Mouse (Mus musculus) adrenal gland, adult (tissue): ENCODE measurements around the gene Gpd2.

Experiments used
- DNase-seq, 2 experiments: peaks; one replicate each; pipeline ENCODE4 v3.0.0; 2022 to 2023; ENCODE audit warnings: low spot score in 1 of 2; ENCODE audit not compliant: inconsistent age in 2 of 2

Gene Gpd2

GRCm38 (mm10) chr2:57378147-57378889 is 140.9 kb downstream of the Gpd2 start:
- no peak for DNase-seq

- no peak for DNase-seq
Measured at GRCm38 (mm10) chr2:57384625-57385024, 147.2 kb downstream of the Gpd2 start.

GRCm38 (mm10) chr2:57387816-57388215 is 150.4 kb downstream of the Gpd2 start:
- no peak for DNase-seq

GRCm38 (mm10) chr2:57395071-57395470 is 157.6 kb downstream of the Gpd2 start:
- no peak for DNase-seq

GRCm38 (mm10) chr2:57396061-57396460 is 158.6 kb downstream of the Gpd2 start:
- no peak for DNase-seq

- DNase-seq = no peak
Measured at GRCm38 (mm10) chr2:57397727-57398126, 160.3 kb downstream of the Gpd2 start.

GRCm38 (mm10) chr2:57407414-57408019 is 170.1 kb downstream of the Gpd2 start:
- DNase-seq = no peak

- no peak for DNase-seq
Measured at GRCm38 (mm10) chr2:57408413-57408812, 171.0 kb downstream of the Gpd2 start.

GRCm38 (mm10) chr2:57411551-57411950 is 174.1 kb downstream of the Gpd2 start:
- no peak for DNase-seq

GRCm38 (mm10) chr2:57414550-57415160 is 177.2 kb downstream of the Gpd2 start:
- no peak for DNase-seq

GRCm38 (mm10) chr2:57416711-57417110 is 179.3 kb downstream of the Gpd2 start:
- no peak for DNase-seq
